Mouse (Mus musculus): Measurements from ENCODE around the gene D3Ertd254e. TPM values are rescaled to one million over a fixed set of nuclear protein-coding genes. Genes with fewer than 3 reads are reported as not detected.

The D3Ertd254e gene
- total RNA-seq, 2 experiments from 2014 or later = 5.9 to 7.2 TPM

- no peak for DNase-seq (ENCODE audit: low spot score in 2 of 2)
Observed at GRCm38 (mm10) chr3:36210939-36211338, 60.1 kb downstream of the D3Ertd254e start.

- DNase-seq (ENCODE audit: low spot score in 2 of 2) = no peak
Observed at GRCm38 (mm10) chr3:36212758-36213157, 61.9 kb downstream of the D3Ertd254e start.

Other genes with a start within 250 kb of the D3Ertd254e start
- gene Dcun1d1, start 213.6 kb upstream of the D3Ertd254e start, total RNA-seq (2021) = 10 to 100 TPM; 64.0 to 69.0 TPM
- gene Mccc1, start 150.3 kb upstream of the D3Ertd254e start, total RNA-seq (2021) = 10 to 100 TPM; 25.9 to 26.9 TPM
- gene Ccdc144b, start 97.5 kb upstream of the D3Ertd254e start, total RNA-seq (2021) = under 1 TPM in 1 of 2 experiments, not detected in 1; 0.05 TPM
- 10 to 100 TPM; 27.4 to 32.6 TPM for gene Acad9, start 85.0 kb upstream of the D3Ertd254e start, total RNA-seq (2021)
- gene Qrfpr, start 71.3 kb downstream of the D3Ertd254e start, total RNA-seq (2021) = not detected

Data from gastrocnemius, postnatal 4 days (tissue).